Mouse (Mus musculus) ES-Bruce4 (cell line): ENCODE results near the gene Zdhhc4. TPM values are rescaled to one million over a fixed set of nuclear protein-coding genes. Genes with fewer than 3 reads are reported as not detected.

Source experiments
- H3K27ac ChIP-seq: 2 replicates; pipeline ENCODE4 v1.5.1; 2012; ENCODE audit warnings: low read length, inconsistent platforms; ENCODE audit not compliant: insufficient read depth
- H3K27me3 ChIP-seq: 2 replicates; pipeline ENCODE4 v1.6.1; 2012; ENCODE audit warnings: mild to moderate bottlenecking, low read length, inconsistent platforms; ENCODE audit not compliant: control insufficient read depth, poor library complexity, insufficient read depth, severe bottlenecking
- H3K36me3 ChIP-seq: 2 replicates; pipeline ENCODE4 v1.6.1; 2012; ENCODE audit warnings: inconsistent platforms, mild to moderate bottlenecking, low read length, moderate library complexity; ENCODE audit not compliant: control insufficient read depth, poor library complexity, insufficient read depth, severe bottlenecking
- H3K4me1 ChIP-seq: one replicate; pipeline ENCODE4 v1.8.1; 2011; ENCODE audit warnings: low read length; ENCODE audit not compliant: control insufficient read depth, insufficient read depth
- H3K4me3 ChIP-seq: 2 replicates; pipeline ENCODE4 v1.5.1; 2011; ENCODE audit warnings: low read depth, mild to moderate bottlenecking, low read length
- H3K9ac ChIP-seq: 2 replicates; pipeline ENCODE4 v1.6.1; 2012; ENCODE audit warnings: low read depth, mild to moderate bottlenecking, inconsistent platforms; ENCODE audit not compliant: poor library complexity, severe bottlenecking
- H3K9me3 ChIP-seq: replicated peaks from 2 replicates; pipeline ENCODE4 v1.6.1; 2012; ENCODE audit warnings: mild to moderate bottlenecking, low read length, inconsistent platforms; ENCODE audit not compliant: control insufficient read depth, poor library complexity, insufficient read depth, severe bottlenecking
- CTCF ChIP-seq: IDR thresholded peaks from one replicate; pipeline ENCODE4 v1.8.1; 2011; ENCODE audit warnings: low read depth, low read length
- EP300 ChIP-seq: IDR thresholded peaks from 2 replicates; pipeline ENCODE4 v1.6.1; 2011; ENCODE audit warnings: low read depth, low read length; ENCODE audit not compliant: insufficient read depth
- POLR2A ChIP-seq: IDR thresholded peaks from one replicate; pipeline ENCODE4 v1.8.1; 2011; ENCODE audit warnings: low read length; ENCODE audit not compliant: insufficient read depth
- polyA plus RNA-seq: library from polyadenylated mRNA; stranded (reverse); fragments of >200 nt; gene quantifications from 2 replicates; pipeline ENCODE4 v1.2.4, GENCODE M21; 2011; ENCODE audit warnings: low read depth; ENCODE audit not compliant: missing spikeins, insufficient read depth, insufficient read length

Zdhhc4 gene
- polyA plus RNA-seq, 1 experiment: 27.2 TPM

DNA sequence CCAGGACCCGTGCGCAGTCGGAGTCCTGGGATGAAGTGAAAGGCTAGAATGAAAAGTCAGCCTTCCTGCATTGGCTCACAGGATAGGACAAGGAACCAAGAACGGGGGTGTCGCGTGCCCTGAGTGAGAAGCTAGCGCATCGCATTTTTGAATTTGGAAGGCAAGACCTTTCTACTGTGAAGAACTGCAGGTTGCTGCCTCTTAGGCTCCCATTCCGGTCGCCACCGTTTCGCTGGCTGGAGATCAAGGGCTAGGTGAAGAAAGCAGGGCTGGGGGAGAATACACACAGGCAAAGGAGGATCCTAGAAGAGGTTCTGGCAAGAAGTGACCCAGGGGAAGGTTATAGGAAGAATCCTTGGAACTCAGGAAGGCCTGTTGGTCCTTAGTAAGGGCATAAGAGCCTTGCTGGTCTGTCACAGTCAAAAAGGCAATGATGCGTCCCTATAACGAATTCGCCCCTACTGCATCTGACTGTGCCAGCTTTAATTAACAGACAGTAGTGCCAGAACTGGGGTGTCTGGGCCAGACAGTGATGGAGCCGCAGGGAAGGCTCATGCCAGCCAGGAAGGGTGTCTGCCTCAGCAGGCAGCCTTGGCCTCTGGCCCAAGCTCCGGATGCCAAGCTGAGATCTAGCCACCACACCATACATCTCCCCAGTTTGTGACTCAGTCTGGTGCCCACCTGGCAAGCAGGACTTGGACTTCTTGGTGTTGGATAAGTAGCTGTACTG, 41.5 kb upstream of the Zdhhc4 start:
- H3K27me3 ChIP-seq: no peaks in the 10 kb centered on the region
- TF ChIP-seq EP300: no peak
- no peak for TF ChIP-seq CTCF
- no peak for TF ChIP-seq POLR2A
- H3K4me1 ChIP-seq: no peaks in the 10 kb centered on the region
- H3K27ac ChIP-seq: no peak overlapping the region
- no peaks in the 10 kb centered on the region for H3K36me3 ChIP-seq
- H3K9me3 ChIP-seq: no peaks in the 10 kb centered on the region
- peak overlapping the region; percentile 45; the same call in 1 of the 2 replicates for H3K4me3 ChIP-seq
- H3K9ac ChIP-seq: peak overlapping the region; percentile 32; the same call in 1 of the 2 replicates

DNA sequence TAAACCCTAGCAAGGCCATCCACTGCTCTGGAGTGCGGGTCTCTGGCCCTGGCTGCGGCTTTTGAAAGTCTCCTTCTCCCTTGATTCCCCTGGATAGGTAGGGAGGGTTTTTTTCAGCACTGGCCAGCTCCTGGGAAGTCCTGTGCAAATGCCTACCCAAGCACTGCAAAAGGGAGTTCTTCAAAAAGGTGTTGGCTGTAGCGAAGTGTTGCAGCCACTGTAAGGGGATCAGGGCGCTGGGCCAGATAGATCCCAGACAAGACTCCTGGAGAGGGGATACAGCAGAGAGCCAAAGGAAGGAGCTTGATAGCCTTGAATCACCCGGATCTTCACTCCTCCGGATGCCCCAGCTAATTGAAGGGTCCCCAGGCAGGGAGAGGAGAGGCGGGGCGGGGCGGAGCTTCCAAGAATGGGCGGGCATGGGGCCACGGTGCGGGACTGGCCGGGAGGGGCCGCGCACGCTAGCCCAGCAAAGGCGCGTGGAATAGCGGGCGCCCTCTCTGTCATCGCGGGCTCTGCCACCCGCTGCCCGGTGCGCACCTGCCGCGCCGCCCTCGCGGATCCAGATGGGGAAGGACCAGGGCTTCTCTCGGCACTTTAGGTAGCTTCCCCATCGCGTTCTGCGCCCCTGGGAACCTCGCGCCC, 40.7 kb upstream of the Zdhhc4 start:
- Histone ChIP-seq H3K9ac (peak overlapping the region; percentile 32; the same call in 1 of the 2 replicates), H3K27ac (no peak overlapping the region), H3K4me3 (peak overlapping the region; percentile 45), H3K4me1 (no peaks in the 10 kb centered on the region), H3K27me3 (no peaks in the 10 kb centered on the region), H3K36me3 (no peaks in the 10 kb centered on the region), H3K9me3 (no peaks in the 10 kb centered on the region)
- TF ChIP-seq CTCF (no peak), EP300 (no peak), POLR2A (no peak)

DNA sequence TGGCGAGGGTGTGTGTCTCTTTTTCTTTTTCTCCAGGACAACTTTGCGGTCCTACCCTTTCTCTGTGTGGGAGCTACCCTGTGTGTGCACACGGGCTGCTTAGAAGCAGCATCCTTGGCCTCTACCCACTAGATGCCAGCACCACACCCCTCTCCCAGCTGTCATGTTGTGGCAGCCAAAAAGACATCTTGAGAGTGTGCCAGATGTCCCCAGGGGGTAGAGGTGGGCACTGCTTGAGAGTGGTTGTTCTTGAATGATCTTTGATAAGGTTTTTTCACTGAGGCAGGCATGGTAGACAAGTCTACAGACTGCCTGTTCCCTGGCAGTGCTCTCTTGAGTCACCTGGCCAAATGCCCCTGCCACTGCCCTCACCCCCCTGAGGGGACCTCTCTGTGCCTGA, 38.9 kb upstream of the Zdhhc4 start:
- no peaks in the 10 kb centered on the region for H3K9me3 ChIP-seq
- H3K27me3 ChIP-seq: no peaks in the 10 kb centered on the region
- no peak overlapping the region for H3K27ac ChIP-seq
- no peak overlapping the region for H3K4me3 ChIP-seq
- no peaks in the 10 kb centered on the region for H3K4me1 ChIP-seq
- H3K36me3 ChIP-seq: no peaks in the 10 kb centered on the region
- no peak overlapping the region for H3K9ac ChIP-seq
- TF ChIP-seq CTCF (no peak), POLR2A (no peak), EP300 (no peak)

DNA sequence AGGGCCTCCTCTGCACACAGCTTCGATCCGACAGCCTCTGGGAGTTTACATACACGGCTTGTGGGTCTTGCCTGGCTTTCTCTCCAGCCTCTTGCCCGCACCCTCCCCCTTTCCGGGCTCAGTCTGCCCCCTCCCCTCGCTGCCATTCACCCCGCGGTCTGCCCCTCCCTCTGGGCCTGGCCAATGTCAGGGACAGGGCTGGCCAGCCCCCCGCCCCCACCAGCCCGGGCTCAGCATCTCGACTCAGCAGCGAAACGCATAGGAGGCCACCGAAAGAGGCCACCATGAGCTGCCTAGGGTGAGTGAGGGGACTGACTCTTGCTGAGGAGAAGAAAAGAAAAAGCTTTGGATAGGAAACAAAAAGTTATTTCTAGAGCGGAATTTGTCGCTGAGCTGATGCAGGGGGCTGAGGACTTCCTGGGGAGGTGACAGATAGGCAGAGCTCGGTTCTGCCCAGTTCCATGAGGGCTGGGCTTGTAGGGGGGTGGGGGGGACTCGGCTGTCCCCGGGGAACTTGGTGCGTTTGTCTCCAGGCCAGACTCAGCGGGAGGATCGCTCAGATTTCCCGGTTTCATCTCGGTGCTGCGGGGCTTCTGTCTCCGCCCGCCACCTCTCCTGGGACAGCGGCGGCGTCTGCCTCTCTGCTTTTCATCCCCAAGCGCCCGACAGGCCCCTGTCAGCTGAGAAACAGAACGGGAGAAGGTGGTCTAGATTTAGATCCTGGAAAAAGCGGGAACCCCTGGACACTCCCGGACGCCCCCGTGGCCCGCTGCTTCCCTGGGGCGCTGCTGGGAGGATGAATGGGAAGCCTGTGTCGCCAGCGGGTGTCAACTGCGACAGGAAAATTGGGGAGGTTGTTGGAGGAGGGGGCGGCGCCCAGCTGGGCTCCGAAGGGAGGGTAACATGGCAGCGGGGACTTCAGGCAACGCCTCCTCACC, 34.9 kb upstream of the Zdhhc4 start:
- H3K27me3 ChIP-seq: no peaks in the 10 kb centered on the region
- H3K9ac ChIP-seq: no peak overlapping the region
- no peak overlapping the region for H3K27ac ChIP-seq
- no peaks in the 10 kb centered on the region for H3K4me1 ChIP-seq
- H3K9me3 ChIP-seq: no peaks in the 10 kb centered on the region
- no peak for TF ChIP-seq POLR2A
- no peak for TF ChIP-seq CTCF
- TF ChIP-seq EP300: no peak
- H3K4me3 ChIP-seq: peak overlapping the region; percentile 29
- H3K36me3 ChIP-seq: no peaks in the 10 kb centered on the region

DNA sequence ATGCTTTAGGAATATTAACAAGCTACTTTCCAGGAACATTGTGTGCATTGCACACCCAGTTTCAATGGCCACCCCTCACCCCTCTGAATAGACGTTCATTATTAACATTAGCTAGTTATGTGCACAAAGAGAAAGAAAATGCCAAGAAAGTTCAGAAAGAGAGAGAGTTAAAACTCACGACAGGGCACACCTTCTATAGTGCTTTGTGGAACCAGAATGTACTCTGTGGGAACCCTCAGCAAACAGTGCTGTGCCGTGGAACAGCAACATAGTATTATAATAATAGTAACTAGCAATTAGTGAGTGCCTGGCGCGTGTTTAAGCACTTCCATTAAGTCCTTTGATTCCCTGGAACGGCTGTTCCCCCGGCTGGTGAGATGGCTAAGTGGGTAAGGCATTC, 32.4 kb upstream of the Zdhhc4 start:
- H3K27me3 ChIP-seq: no peaks in the 10 kb centered on the region
- no peak overlapping the region for H3K27ac ChIP-seq
- H3K9ac ChIP-seq: no peak overlapping the region
- no peaks in the 10 kb centered on the region for H3K36me3 ChIP-seq
- H3K4me1 ChIP-seq: no peaks in the 10 kb centered on the region
- no peak overlapping the region for H3K4me3 ChIP-seq
- no peak for TF ChIP-seq CTCF
- TF ChIP-seq POLR2A: no peak
- TF ChIP-seq EP300: no peak
- no peaks in the 10 kb centered on the region for H3K9me3 ChIP-seq

DNA sequence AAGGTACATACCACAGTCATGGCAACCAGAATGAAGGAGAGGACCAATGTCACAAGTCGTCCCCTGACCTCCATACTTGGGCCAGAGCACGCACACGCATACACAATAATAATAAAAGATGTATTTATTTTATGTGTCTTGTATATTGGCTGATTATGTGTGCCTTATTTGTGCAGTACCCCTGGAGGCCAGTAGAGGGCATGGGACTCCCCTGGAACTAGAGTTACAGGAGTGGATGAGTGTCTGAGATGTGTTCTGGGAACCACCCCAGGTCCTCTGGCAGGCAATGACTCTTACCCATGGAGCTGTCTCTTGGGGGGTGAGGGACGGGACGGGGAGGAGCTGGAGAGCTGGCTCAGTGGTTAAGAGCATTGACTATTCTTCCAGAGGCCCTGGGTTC, 30.9 kb upstream of the Zdhhc4 start:
- Histone ChIP-seq H3K4me3 (no peak overlapping the region), H3K9ac (no peak overlapping the region), H3K27ac (no peak overlapping the region), H3K9me3 (no peaks in the 10 kb centered on the region), H3K36me3 (no peaks in the 10 kb centered on the region), H3K4me1 (no peaks in the 10 kb centered on the region), H3K27me3 (no peaks in the 10 kb centered on the region)
- TF ChIP-seq POLR2A: no peak
- peak; percentile 41 for TF ChIP-seq CTCF
